Mouse (Mus musculus): Measurements from ENCODE around the gene Nck2.

DNA sequence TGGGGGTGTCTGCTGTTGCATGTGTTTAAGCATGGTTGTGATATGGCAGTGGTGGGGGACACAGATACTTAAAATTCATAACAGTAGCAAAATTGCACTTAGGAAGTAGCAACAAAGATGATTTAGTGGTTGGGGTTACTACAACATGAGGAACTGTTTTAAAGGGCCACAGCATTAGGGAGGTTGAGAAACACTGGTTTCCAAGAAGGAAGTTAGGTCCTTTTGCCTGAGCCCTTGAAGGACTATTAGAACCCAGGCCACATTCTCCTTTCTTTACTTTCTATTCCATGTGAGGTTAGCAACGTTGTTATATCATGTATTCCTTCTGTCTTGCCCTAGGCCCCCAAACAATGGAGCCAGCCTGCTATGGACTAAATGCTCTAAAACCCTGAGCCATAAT lies 63.4 kb downstream of the Nck2 start:
- TF ChIP-seq CTCF (IDR thresholded peaks at IDR 0.05; ENCODE audit: low read depth, low read length): no peak
- no peak for TF ChIP-seq POLR2A (IDR thresholded peaks at IDR 0.05; ENCODE audit: borderline replicate concordance, low read depth, low read length)
